Mouse (Mus musculus) hindbrain, embryonic 16.5 days (tissue): ENCODE measurements at regions not wholly inside any gene's neighbourhood (a gene's known extent, or its start where the extent isn't known, plus 50 kb on each side); places are given as distances from the start of the nearest gene placed in this dataset.

Experiments used
- ATAC-seq: fragments of 200-750 bp; cut with Nextera tagmentation; 2 replicates; pipeline ENCODE4 v1.8.0; 2017; ENCODE audit warnings: moderate TSS enrichment, moderate library complexity
- H3K27ac ChIP-seq: fragments of 300-500 bp; sonication (generic); 2 replicates; pipeline ENCODE4 v1.5.1; 2014; ENCODE audit warnings: low read depth, mild to moderate bottlenecking, control low read depth, low read length, moderate library complexity
- H3K27me3 ChIP-seq: fragments of 300-500 bp; sonication (generic); replicated peaks from 2 replicates; pipeline ENCODE4 v1.6.1; 2014; ENCODE audit warnings: low read length; ENCODE audit not compliant: control insufficient read depth, insufficient read depth
- H3K36me3 ChIP-seq: fragments of 300-500 bp; sonication (generic); 2 replicates; pipeline ENCODE4 v1.6.1; 2014; ENCODE audit warnings: mild to moderate bottlenecking, low read length, moderate library complexity, mixed read lengths; ENCODE audit not compliant: control insufficient read depth, insufficient read depth
- H3K4me1 ChIP-seq: fragments of 300-500 bp; sonication (generic); 2 replicates; pipeline ENCODE4 v1.6.1; 2014; ENCODE audit warnings: low read depth, low read length; ENCODE audit not compliant: control insufficient read depth, insufficient read depth
- H3K4me2 ChIP-seq: fragments of 300-500 bp; sonication (generic); 2 replicates; pipeline ENCODE4 v1.6.1; 2014; ENCODE audit warnings: mild to moderate bottlenecking, low read length, control low read depth, moderate library complexity
- H3K4me3 ChIP-seq: fragments of 300-500 bp; sonication (generic); 2 replicates; pipeline ENCODE4 v1.5.1; 2014; ENCODE audit warnings: mild to moderate bottlenecking, low read length, control low read depth, moderate library complexity
- H3K9ac ChIP-seq: fragments of 300-500 bp; sonication (generic); 2 replicates; pipeline ENCODE4 v1.6.1; 2014; ENCODE audit warnings: low read depth, mild to moderate bottlenecking, control low read depth, low read length, moderate library complexity
- H3K9me3 ChIP-seq: fragments of 300-500 bp; sonication (generic); 2 replicates; pipeline ENCODE4 v1.6.1; 2014; ENCODE audit warnings: mild to moderate bottlenecking, low read length, moderate library complexity; ENCODE audit not compliant: control insufficient read depth
- WGBS: fragments of 180-500 bp; shearing (Covaris S2); extraction: QIAGEN DNeasy Blood & Tissue Kit; methylation state at CpG from one replicate; pipeline ENCODE4 v1.1.7; 2014; 5-methylcytosine and 5-hydroxymethylcytosine counted together

DNA sequence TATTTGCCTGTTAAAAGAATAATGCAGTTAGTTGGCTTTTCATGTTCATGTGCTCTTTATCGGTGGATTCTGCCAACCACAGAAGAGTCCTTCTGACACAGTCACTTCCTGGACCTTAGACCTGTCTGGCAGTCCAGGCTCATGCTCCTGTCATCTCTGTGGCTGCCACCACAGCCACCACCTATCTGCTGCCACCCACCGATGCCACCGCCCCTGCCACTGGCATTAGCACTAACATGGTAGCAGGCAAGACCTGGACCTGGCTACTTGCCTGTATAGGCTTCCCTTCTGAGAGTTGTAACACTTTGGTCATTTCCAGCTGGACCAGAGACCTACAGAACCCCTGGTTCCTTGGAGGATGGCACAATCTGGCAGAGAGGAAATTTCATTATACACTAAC, 86.2 kb upstream of the Zfp462 start:
- Histone ChIP-seq H3K9me3 (no peaks in the 10 kb centered on the region), H3K9ac (no peak overlapping the region), H3K27ac (no peak overlapping the region), H3K27me3 (no peaks in the 10 kb centered on the region), H3K4me1 (no peaks in the 10 kb centered on the region), H3K4me2 (no peak overlapping the region), H3K36me3 (no peaks in the 10 kb centered on the region), H3K4me3 (no peak overlapping the region)
- 98% methylated on average over 3 of the region's 3 CpGs for WGBS
- ATAC-seq, result no peak

- Histone ChIP-seq H3K27ac (no peak overlapping the region), H3K4me2 (no peak overlapping the region), H3K36me3 (no peaks in the 10 kb centered on the region), H3K9ac (no peak overlapping the region), H3K4me1 (no peaks in the 10 kb centered on the region), H3K4me3 (no peak overlapping the region), H3K9me3 (no peaks in the 10 kb centered on the region), H3K27me3 (no peaks in the 10 kb centered on the region)
- WGBS, result 57% methylated on average over 2 of the region's 2 CpGs
- ATAC-seq, result no peak
Observed at GRCm38 (mm10) chr4:54866062-54866461, 78.8 kb upstream of the Zfp462 start.

- Histone ChIP-seq H3K9ac (no peak overlapping the region), H3K4me2 (no peak overlapping the region), H3K27ac (no peak overlapping the region), H3K4me1 (no peaks in the 10 kb centered on the region), H3K4me3 (no peak overlapping the region), H3K36me3 (no peaks in the 10 kb centered on the region), H3K27me3 (no peaks in the 10 kb centered on the region), H3K9me3 (no peaks in the 10 kb centered on the region)
- no peak for ATAC-seq
- 89% methylated on average over 13 of the region's 13 CpGs for WGBS
Observed at GRCm38 (mm10) chr4:54874136-54874827, 70.6 kb upstream of the Zfp462 start.

DNA sequence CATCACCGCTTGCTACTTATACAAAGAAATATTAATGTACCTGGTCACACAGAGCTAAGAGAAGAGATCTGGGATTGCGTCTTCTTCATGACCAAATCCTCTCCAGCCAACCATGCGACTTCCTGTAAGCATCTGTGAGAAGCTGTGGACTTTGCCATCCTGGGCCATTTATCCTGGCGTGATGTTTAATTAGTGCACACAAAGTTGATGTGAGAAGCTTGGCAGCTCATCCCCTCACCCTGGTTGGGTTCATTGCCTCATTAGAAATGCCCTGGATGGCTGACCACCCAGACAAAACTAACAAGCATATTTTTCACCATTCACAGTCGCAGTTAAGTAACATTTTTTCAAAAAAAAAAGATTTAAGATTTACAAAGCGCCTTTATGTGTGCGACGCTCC, 69.3 kb upstream of the Zfp462 start:
- ATAC-seq, result no peak
- Histone ChIP-seq H3K9me3 (no peaks in the 10 kb centered on the region), H3K27me3 (no peaks in the 10 kb centered on the region), H3K4me3 (no peak overlapping the region), H3K4me2 (no peak overlapping the region), H3K4me1 (no peaks in the 10 kb centered on the region), H3K36me3 (no peaks in the 10 kb centered on the region), H3K9ac (no peak overlapping the region), H3K27ac (no peak overlapping the region)
- 92% methylated on average over 8 of the region's 8 CpGs for WGBS

DNA sequence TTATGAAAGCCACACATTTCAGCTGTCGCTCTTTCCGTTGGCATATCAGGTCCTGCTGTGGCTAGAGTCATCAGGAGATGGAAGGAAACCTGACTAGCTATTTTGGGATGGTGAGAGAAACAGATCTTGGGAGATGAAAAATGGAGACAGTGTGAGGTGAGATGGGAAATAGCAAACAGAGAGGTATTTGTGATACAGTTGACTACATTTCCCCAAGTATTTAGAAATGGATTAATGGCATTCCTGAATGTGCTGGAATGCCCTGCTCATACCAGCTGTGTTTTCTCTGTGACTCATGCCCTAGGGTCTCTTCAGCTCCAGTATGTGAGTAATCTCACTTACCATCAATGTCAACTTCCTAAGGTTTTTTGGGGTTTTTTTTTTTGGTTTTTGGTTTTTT, 67.5 kb upstream of the Zfp462 start:
- ATAC-seq, result no peak
- Histone ChIP-seq H3K9me3 (no peaks in the 10 kb centered on the region), H3K36me3 (no peaks in the 10 kb centered on the region), H3K4me1 (no peaks in the 10 kb centered on the region), H3K27ac (no peak overlapping the region), H3K4me2 (no peak overlapping the region), H3K4me3 (no peak overlapping the region), H3K27me3 (no peaks in the 10 kb centered on the region), H3K9ac (no peak overlapping the region)
- 81% methylated on average over 2 of the region's 2 CpGs for WGBS

- Histone ChIP-seq H3K36me3 (no peaks in the 10 kb centered on the region), H3K27ac (no peak overlapping the region), H3K4me2 (no peak overlapping the region), H3K27me3 (no peaks in the 10 kb centered on the region), H3K9ac (no peak overlapping the region), H3K9me3 (no peaks in the 10 kb centered on the region), H3K4me3 (no peak overlapping the region), H3K4me1 (no peaks in the 10 kb centered on the region)
- WGBS, result 91% methylated on average over 3 of the region's 3 CpGs
- no peak for ATAC-seq
Observed at GRCm38 (mm10) chr4:54878531-54878930, 66.3 kb upstream of the Zfp462 start.

GRCm38 (mm10) chr4:54893288-54893687, 51.6 kb upstream of the Zfp462 start:
- no peak for ATAC-seq
- WGBS, result 55% methylated on average over 5 of the region's 5 CpGs
- no peaks in the 10 kb centered on the region for H3K4me1 ChIP-seq

More at GRCm38 (mm10) chr4:54893288-54893687, 51.6 kb upstream of the Zfp462 start:
- H3K9ac ChIP-seq, result no peak overlapping the region
- no peak overlapping the region for H3K4me3 ChIP-seq
- H3K27me3 ChIP-seq, result no peaks in the 10 kb centered on the region
- no peaks in the 10 kb centered on the region for H3K9me3 ChIP-seq
- H3K36me3 ChIP-seq, result no peaks in the 10 kb centered on the region
- no peak overlapping the region for H3K27ac ChIP-seq
- H3K4me2 ChIP-seq, result no peak overlapping the region
